Mouse (Mus musculus) liver, embryonic 12.5 days (tissue): Measurements from ENCODE around the gene Dcun1d4. TPM values are rescaled to one million over a fixed set of nuclear protein-coding genes. Genes with fewer than 3 reads are reported as not detected.

ENCODE experiments used
- ATAC-seq: fragments of 200-750 bp; cut with Nextera tagmentation; 2 replicates; pipeline ENCODE4 v1.8.0; 2017; ENCODE audit warnings: moderate number of reproducible peaks, mild to moderate bottlenecking, moderate library complexity
- H3K27ac ChIP-seq: fragments of 300-500 bp; sonication (generic); 2 replicates; pipeline ENCODE4 v1.5.1; 2016; ENCODE audit warnings: mild to moderate bottlenecking
- H3K27me3 ChIP-seq: fragments of 300-500 bp; sonication (generic); replicated peaks from 2 replicates; pipeline ENCODE4 v1.6.1; 2016; ENCODE audit warnings: mild to moderate bottlenecking, moderate library complexity
- H3K36me3 ChIP-seq: fragments of 300-500 bp; sonication (generic); 2 replicates; pipeline ENCODE4 v1.6.1; 2016; ENCODE audit warnings: mild to moderate bottlenecking, moderate library complexity
- H3K4me1 ChIP-seq: fragments of 300-500 bp; sonication (generic); 2 replicates; pipeline ENCODE4 v1.6.1; 2016
- H3K4me2 ChIP-seq: fragments of 300-500 bp; sonication (generic); 2 replicates; pipeline ENCODE4 v1.6.1; 2016; ENCODE audit warnings: mild to moderate bottlenecking, moderate library complexity
- H3K4me3 ChIP-seq: fragments of 300-500 bp; sonication (generic); 2 replicates; pipeline ENCODE4 v1.5.1; 2016; ENCODE audit warnings: mild to moderate bottlenecking, moderate library complexity
- H3K9ac ChIP-seq: fragments of 300-500 bp; sonication (generic); 2 replicates; pipeline ENCODE4 v1.6.1; 2016; ENCODE audit warnings: mild to moderate bottlenecking, moderate library complexity
- H3K9me3 ChIP-seq: fragments of 300-500 bp; sonication (generic); replicated peaks from 2 replicates; pipeline ENCODE4 v1.6.1; 2016; ENCODE audit warnings: mild to moderate bottlenecking, moderate library complexity
- WGBS: fragments of 180-500 bp; shearing (Covaris S2); methylation state at CpG from one replicate; pipeline ENCODE4 v1.1.7; 2016; ENCODE audit not compliant: insufficient replicate concordance; 5-methylcytosine and 5-hydroxymethylcytosine counted together
- polyA plus RNA-seq: library from polyadenylated mRNA; unstranded; fragments of >200 nt; fragmentation: Nextera tagmentation; extraction: Ambion mirVana; gene quantifications from 2 replicates; pipeline ENCODE4 v1.2.1, GENCODE M21; 2016

The Dcun1d4 gene
- polyA plus RNA-seq, 1 experiment from 2014 or later: 5.5 TPM

DNA sequence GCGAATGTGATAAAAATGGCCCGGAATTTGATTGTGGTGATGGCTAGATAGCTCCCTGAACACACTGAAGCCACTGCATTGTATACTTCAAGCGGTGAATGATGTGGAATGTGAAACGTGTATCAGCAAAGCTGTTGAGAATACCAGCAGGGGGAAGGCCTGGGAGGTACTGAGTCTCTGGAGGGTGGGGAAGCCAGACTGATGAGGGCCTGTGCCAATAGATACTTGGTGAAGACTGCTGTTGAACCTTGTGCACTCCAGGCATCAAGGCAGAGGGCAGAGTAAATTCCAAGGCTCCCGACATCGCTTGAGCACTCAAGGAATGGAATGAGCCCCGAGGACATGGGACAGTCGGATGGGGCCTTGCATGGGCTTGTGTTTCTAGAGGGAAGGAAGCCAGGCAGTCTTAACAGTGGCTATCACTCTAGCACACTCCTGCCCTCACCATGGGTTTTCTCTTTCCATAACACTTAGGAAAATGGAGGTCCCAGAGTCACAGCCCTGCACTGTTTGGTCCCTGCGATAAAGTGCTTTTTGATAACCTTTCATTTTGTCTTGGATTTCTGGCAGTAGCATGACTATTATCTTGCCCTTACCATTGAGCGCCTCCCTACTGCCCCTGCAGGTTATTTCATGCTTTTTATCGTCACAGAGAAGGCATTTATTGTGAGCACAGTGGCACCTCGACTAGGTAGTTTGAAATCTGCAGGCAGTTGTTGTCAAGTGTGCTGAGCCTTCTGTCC lies 22.4 kb downstream of the Dcun1d4 start:
- H3K4me3 ChIP-seq: no peak overlapping the region
- WGBS: 64% methylated on average over 12 of the region's 12 CpGs
- H3K4me2 ChIP-seq: no peak overlapping the region
- peak; percentile 60 for ATAC-seq
- no peaks in the 10 kb centered on the region for H3K27me3 ChIP-seq
- H3K9ac ChIP-seq: no peak overlapping the region
- no peaks in the 10 kb centered on the region for H3K36me3 ChIP-seq
- no peak overlapping the region for H3K27ac ChIP-seq
- peaks cover 19% of the 10 kb centered on the region for H3K4me1 ChIP-seq
- no peaks in the 10 kb centered on the region for H3K9me3 ChIP-seq

DNA sequence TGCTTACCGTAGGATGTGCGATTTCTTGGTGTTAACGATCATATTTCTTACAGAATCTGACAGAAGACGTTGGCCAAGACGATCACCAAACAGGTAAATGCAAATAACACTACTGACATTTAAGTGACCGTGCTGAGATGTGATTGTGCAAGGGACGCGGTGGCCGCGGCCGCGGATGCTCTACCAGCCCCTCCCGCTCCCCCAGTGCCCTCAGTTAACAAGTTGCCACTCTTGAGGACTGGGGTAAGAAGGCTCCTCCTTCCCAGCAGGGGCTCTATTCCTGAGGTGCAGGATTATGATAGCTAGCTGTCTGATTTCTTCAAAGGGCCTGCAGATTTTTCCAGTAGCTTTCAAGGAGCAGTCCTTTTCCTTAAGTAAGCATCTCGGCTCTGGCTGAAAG lies 30.3 kb downstream of the Dcun1d4 start:
- Histone ChIP-seq H3K27me3 (no peaks in the 10 kb centered on the region), H3K9me3 (no peaks in the 10 kb centered on the region), H3K27ac (no peak overlapping the region), H3K4me2 (no peak overlapping the region), H3K4me1 (0 out of 2 replicates have a peak, but pooled peaks cover 4% of the 10 kb centered on the region), H3K4me3 (no peak overlapping the region), H3K36me3 (peaks cover 19% of the 10 kb centered on the region), H3K9ac (no peak overlapping the region)
- no peak for ATAC-seq
- WGBS: 81% methylated on average over 14 of the region's 14 CpGs

DNA sequence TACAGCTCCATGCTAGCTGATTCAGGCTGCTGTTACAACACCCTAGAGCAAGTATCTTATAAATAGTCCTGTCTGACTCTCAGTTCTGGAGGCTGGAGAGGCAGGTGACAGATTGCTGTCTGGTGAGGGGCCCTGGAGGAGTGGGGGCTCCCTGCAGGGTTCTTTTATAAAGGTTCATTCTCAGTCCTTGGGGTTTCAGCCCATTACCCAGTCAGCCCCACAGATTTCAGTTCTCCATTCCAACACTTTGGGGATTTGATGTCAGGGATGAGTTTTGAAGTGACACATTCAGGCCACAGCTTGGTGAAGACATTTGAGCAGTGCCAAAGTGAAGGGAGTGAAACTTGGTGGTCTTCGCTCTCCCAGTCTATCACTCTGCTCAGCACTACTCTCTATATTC lies 31.4 kb downstream of the Dcun1d4 start:
- Histone ChIP-seq H3K4me3 (no peak overlapping the region), H3K4me1 (no peaks in the 10 kb centered on the region), H3K27ac (no peak overlapping the region), H3K27me3 (no peaks in the 10 kb centered on the region), H3K4me2 (no peak overlapping the region), H3K9ac (no peak overlapping the region), H3K36me3 (peaks cover 19% of the 10 kb centered on the region), H3K9me3 (no peaks in the 10 kb centered on the region)
- 80% methylated on average over 1 of the region's 1 CpGs for WGBS
- ATAC-seq: no peak

DNA sequence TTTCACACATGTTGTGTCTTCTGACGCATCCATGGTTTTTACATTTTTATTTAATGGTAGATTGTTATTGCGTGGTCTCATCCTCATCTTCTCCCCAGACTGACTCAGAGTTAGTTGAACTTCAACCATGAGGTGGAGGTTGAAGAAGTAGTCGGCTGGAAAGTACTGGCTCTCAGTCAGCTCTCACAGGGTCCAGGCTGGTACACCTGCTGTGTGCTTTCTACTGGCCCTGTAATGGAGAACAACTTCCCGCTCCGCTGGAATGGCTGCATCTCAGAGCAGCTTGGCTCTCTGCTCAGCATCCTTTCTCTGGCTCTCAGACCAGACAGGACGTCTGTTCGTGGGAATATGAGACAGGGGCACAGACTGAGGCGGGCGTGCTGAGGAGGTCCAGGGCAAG lies 31.9 kb downstream of the Dcun1d4 start:
- 81% methylated on average over 9 of the region's 9 CpGs for whole genome bisulfite sequencing
- Histone ChIP-seq H3K4me3 (no peak overlapping the region), H3K4me2 (no peak overlapping the region), H3K27me3 (no peaks in the 10 kb centered on the region), H3K27ac (no peak overlapping the region), H3K9ac (no peak overlapping the region), H3K9me3 (no peaks in the 10 kb centered on the region), H3K4me1 (no peaks in the 10 kb centered on the region), H3K36me3 (peaks cover 19% of the 10 kb centered on the region)
- ATAC-seq: no peak

DNA sequence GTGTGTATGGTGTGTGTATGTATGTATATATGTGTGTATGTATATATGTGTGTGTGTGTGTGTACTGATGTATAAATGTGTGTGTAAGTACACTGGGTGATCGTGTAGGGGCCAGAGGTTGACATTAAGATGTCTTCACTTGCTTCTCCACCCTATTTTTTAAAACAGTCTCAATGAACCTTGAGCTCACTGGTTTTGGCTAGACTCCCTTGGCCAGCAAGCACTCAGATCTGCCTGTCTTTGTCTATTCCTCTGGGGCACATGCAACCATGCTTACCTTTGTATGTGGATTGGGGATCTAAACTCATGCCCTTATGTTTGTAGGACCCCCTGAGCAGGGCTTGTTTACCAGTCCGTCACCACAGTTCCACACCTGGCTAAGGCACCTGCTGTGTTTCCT lies 33.4 kb downstream of the Dcun1d4 start:
- no peak for ATAC-seq
- Histone ChIP-seq H3K9ac (no peak overlapping the region), H3K4me3 (no peak overlapping the region), H3K27me3 (no peaks in the 10 kb centered on the region), H3K27ac (no peak overlapping the region), H3K9me3 (no peaks in the 10 kb centered on the region), H3K4me1 (no peaks in the 10 kb centered on the region), H3K36me3 (peaks cover 19% of the 10 kb centered on the region), H3K4me2 (no peak overlapping the region)
- 80% methylated on average over 2 of the region's 2 CpGs for WGBS

DNA sequence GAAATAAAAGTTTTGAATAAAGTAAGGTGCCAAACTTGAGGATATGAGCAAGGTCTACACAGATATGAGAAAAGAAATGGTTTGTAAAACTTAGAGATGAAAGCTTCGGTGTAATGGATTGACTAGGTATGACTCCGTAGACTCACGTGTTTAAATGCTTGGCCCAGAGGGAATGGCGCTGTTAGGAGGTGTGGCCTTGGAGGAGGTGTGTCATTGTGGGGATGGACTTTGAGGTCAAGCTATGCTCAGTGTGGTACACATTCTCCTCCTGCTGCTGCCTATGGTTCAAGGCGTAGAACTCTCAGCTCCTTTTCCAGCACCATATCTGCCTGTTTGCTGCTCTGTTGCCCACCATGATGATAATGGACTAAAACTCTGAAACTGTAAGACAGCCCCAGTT lies 36.5 kb downstream of the Dcun1d4 start:
- H3K4me3 ChIP-seq: no peak overlapping the region
- H3K9me3 ChIP-seq: no peaks in the 10 kb centered on the region
- WGBS: 83% methylated on average over 5 of the region's 5 CpGs
- H3K36me3 ChIP-seq: peaks cover 6% of the 10 kb centered on the region; the same call in 1 of the 2 replicates
- H3K27ac ChIP-seq: no peak overlapping the region
- no peak overlapping the region for H3K9ac ChIP-seq
- ATAC-seq: no peak
- H3K4me1 ChIP-seq: no peaks in the 10 kb centered on the region
- no peaks in the 10 kb centered on the region for H3K27me3 ChIP-seq
- no peak overlapping the region for H3K4me2 ChIP-seq

DNA sequence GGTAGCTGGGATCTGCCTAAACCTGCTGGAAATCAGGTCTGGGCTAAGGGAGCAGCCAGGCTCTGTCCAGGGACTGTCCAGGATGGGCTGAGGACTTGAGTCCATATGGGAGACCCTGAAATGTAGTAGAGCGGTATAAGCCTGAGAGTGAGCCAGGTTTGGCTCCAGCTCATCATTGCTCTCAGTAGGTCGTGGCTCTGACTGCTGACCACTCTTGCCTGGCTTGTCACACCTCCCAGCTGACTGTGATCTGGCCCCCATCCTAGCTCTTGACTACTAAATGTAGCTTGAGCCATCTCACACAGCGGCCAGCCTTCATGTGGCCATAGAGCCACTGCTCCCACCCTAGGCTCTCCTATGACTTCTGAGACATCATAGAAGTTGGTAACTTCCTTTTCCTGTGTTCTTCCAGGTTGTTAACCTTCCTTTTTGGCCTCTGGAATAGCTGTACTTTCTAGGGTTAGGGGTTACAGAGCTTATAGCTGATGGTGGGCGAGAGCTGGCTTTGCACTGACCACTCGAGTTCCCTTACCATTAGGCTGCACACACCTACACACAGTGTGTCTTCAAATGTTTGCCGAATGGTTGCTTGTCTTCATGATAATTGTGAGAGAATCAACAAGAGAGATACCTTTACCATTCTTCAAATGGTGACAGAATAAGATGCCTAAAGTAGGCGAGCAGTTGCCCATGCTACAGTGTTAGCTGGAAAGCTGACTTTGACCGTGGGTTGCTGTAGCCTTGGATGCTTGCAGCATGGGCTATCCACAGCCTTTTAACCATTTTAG lies 37.8 kb downstream of the Dcun1d4 start:
- Histone ChIP-seq H3K4me2 (no peak overlapping the region), H3K27ac (no peak overlapping the region), H3K9ac (no peak overlapping the region), H3K36me3 (peaks cover 6% of the 10 kb centered on the region; the same call in 1 of the 2 replicates), H3K4me3 (no peak overlapping the region), H3K4me1 (peaks cover 8% of the 10 kb centered on the region), H3K27me3 (no peaks in the 10 kb centered on the region), H3K9me3 (no peaks in the 10 kb centered on the region)
- ATAC-seq: no peak
- WGBS: 74% methylated on average over 8 of the region's 8 CpGs

DNA sequence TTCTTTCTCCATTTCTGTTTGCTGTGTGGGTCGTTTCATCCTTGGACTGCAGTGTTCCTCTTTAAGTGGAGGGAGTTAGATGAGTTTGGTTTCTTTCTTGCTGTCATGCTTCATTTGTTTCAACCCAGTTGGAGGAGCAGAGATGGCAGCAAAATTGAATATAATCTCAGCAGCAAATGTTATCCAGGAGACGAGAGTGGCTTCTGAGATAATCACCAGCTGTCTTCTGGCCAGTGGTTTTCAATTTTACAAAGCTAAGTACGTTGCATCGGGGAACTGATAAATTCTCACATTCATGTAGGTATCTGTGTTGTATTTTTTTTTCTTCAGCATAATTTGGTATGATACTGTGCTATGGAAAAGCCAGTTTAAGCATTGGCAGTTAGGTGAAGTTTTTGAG lies 40.0 kb downstream of the Dcun1d4 start:
- Histone ChIP-seq H3K36me3 (no peaks in the 10 kb centered on the region), H3K4me1 (peaks cover 19% of the 10 kb centered on the region), H3K9ac (no peak overlapping the region), H3K27ac (no peak overlapping the region), H3K9me3 (no peaks in the 10 kb centered on the region), H3K4me3 (no peak overlapping the region), H3K27me3 (no peaks in the 10 kb centered on the region), H3K4me2 (no peak overlapping the region)
- 41% methylated on average over 4 of the region's 4 CpGs for WGBS
- no peak for ATAC-seq

DNA sequence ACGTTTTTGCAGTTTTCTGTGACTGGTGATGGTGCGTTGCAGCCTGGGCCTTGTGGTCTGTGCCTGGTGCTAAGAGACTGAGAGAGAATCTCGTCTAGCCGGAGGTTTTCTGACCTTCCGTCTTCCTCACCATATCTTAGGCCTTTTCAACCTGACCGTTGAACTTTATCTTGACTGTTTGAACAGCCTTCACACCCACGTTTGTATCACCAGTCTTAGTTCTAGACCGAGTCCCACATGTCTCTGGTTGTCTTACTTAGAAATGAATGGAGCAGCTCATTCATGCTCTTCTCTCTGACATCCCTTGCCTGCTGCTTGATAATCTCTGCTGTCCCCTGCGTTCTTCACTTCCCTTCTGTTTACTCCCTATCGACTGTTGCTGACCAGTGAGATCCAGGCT lies 42.4 kb downstream of the Dcun1d4 start:
- Histone ChIP-seq H3K27me3 (no peaks in the 10 kb centered on the region), H3K9me3 (no peaks in the 10 kb centered on the region), H3K9ac (no peak overlapping the region), H3K4me2 (no peak overlapping the region), H3K27ac (no peak overlapping the region), H3K36me3 (peaks cover 11% of the 10 kb centered on the region; the same call in 1 of the 2 replicates), H3K4me1 (peaks cover 19% of the 10 kb centered on the region), H3K4me3 (no peak overlapping the region)
- 41% methylated on average over 10 of the region's 10 CpGs for WGBS
- ATAC-seq: no peak

DNA sequence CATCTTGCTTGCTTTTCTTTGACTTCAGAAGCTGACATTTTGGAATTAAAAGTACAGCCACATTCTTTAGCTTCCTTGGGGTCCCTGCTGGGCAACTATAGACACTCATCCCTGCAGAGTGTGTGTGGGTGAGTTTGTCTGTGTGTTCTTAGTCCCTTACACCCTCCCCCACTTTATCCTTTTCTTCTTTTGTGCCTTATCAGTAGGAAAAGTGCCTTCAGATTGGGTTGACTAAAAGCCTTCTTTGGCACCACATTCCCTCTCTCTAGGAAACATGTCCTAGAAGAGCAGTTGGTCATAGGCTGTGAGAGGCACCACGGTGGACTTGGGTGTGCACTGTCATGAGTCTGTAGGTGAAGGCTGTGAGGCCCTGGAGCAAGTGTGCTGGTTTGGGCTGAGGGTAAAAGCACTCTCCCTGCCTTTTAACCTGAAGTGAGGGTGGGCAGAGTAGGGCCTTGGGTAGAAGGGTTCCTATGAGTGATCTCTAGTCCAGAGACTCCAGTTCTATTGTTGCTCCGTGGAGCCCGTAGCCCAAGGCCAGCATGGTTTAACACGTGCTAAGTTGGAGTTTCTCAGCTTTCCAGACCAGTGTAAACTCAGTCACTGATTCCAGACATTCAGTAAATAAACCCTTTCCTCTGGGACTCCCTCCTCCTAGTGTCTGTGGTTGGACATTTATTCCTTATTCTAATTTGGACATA lies 43.6 kb downstream of the Dcun1d4 start:
- WGBS: 67% methylated on average over 4 of the region's 4 CpGs
- peaks cover 17% of the 10 kb centered on the region; the same call in 1 of the 2 replicates for H3K36me3 ChIP-seq
- H3K9ac ChIP-seq: no peak overlapping the region
- no peaks in the 10 kb centered on the region for H3K27me3 ChIP-seq
- no peak overlapping the region for H3K4me2 ChIP-seq
- H3K4me1 ChIP-seq: peaks cover 19% of the 10 kb centered on the region
- no peak overlapping the region for H3K27ac ChIP-seq
- ATAC-seq: no peak
- H3K4me3 ChIP-seq: no peak overlapping the region
- no peaks in the 10 kb centered on the region for H3K9me3 ChIP-seq

DNA sequence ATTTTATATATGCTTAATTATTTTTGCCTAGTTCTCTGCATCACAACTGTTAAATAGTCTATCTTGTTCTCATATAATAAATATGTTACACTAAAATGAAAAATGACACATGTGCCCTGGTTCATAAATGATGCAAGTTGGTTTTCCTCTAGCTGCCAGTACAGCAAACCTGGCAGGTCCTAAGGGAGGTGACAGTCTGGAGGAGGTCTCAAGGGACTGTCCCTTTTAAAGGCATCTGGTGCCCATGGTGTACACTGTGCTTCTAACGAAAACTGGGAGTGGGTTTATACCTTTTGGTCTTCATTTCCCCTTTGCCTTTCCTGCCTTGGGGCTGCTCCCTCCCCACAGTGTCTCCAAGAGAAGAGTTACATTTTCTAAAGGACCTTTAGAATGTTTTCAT lies 51.4 kb downstream of the Dcun1d4 start:
- Histone ChIP-seq H3K36me3 (peaks cover 27% of the 10 kb centered on the region), H3K9ac (no peak overlapping the region), H3K27me3 (no peaks in the 10 kb centered on the region), H3K4me2 (no peak overlapping the region), H3K4me1 (no peaks in the 10 kb centered on the region), H3K4me3 (no peak overlapping the region), H3K27ac (no peak overlapping the region), H3K9me3 (no peaks in the 10 kb centered on the region)
- no peak for ATAC-seq
- WGBS: 55% methylated on average over 1 of the region's 1 CpGs

DNA sequence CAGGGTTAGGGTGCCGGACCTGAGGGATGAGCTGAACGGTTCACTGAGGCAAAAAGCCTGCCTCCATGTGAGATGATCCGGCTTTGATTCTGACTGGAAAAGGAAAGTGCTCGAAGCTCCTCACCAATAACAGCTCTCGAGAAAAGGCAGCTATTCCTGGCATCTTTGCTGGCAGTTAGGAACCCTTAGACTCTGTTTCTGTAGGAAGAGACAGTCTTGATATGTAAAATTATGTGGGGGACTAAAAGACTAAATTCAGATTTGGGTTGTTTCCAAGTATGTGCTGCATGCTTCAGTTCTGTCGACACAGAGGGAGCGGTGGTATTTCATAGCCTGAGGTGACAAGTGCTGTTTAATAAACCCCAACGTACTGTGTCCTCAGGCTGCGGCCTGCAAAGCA lies 52.1 kb downstream of the Dcun1d4 start:
- ATAC-seq: no peak
- 83% methylated on average over 9 of the region's 9 CpGs for WGBS
- no peak overlapping the region for H3K4me2 ChIP-seq
- H3K36me3 ChIP-seq: peaks cover 27% of the 10 kb centered on the region
- H3K4me1 ChIP-seq: no peaks in the 10 kb centered on the region
- no peak overlapping the region for H3K4me3 ChIP-seq
- H3K9ac ChIP-seq: no peak overlapping the region
- no peaks in the 10 kb centered on the region for H3K27me3 ChIP-seq
- H3K9me3 ChIP-seq: no peaks in the 10 kb centered on the region
- no peak overlapping the region for H3K27ac ChIP-seq
